In the genomic region with DNA sequence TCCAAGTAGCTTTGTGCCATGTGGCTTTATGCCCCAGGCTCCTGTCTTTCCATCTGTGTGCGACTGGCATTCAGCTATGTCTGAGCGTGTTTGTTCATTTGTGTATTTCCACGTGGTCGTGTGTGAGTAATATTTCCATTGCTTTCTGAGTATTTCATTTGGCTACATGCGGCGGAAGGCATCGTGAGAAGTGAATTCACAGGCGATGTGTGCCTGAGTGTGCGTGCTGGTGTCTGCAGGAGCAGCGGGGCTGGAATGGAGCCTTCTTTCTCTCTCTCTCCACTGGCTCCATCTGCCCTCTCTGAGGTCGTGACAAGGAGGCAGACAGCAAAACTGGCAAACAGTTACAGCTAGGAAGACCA, we compare ENCODE assay signal across 9 mouse cellular contexts. TPM values are rescaled to one million over a fixed set of nuclear protein-coding genes. Genes with fewer than 3 reads are reported as not detected.
A peak's percentile ranks its signal among the peaks of the same experiment; 100 is the strongest.
DNase-seq lines count a peak whose midpoint lies in the region; ATAC-seq lines count a peak whose summit lies in the region.
"Had no signal": no experiment of that assay in that cellular context is flagged by ENCODE, and none has a peak within 500 bp of the region (broad histone marks: within the 10 kb centered on the region; RNA-seq: fewer than 3 reads in every experiment).

No protein-coding gene starts in this region.

- no peak overlapping the region for H3K9ac ChIP-seq in liver, embryonic 13.5 days
- H3K9ac ChIP-seq in embryonic facial prominence, embryonic 14.5 days (ENCODE audit: low read depth, low read length) = no peak overlapping the region
- no peak overlapping the region for H3K9ac ChIP-seq in intestine, embryonic 15.5 days
- H3K9ac ChIP-seq in neural tube, embryonic 15.5 days (replicated peaks) = peak overlapping the region; percentile 62

- ATAC-seq in liver, embryonic 13.5 days (ENCODE audit: low read depth) = no peak
- no peak for ATAC-seq in embryonic facial prominence, embryonic 14.5 days (ENCODE audit: low read depth)
- no peak for ATAC-seq in intestine, embryonic 15.5 days
- ATAC-seq in neural tube, embryonic 15.5 days (ENCODE audit: low FRiP score) = peak; percentile 25

- H3K27ac ChIP-seq in liver, embryonic 13.5 days = no peak overlapping the region
- H3K27ac ChIP-seq in embryonic facial prominence, embryonic 14.5 days (replicated peaks; ENCODE audit: low read depth, low read length) = no peak overlapping the region
- no peak overlapping the region for H3K27ac ChIP-seq in intestine, embryonic 15.5 days
- peak overlapping the region; percentile 95 for H3K27ac ChIP-seq in neural tube, embryonic 15.5 days (replicated peaks)

- no peak overlapping the region for H3K4me3 ChIP-seq in liver, embryonic 13.5 days (replicated peaks)
- peak overlapping the region; percentile 44 for H3K4me3 ChIP-seq in embryonic facial prominence, embryonic 14.5 days (ENCODE audit: low read depth, low read length)
- H3K4me3 ChIP-seq in intestine, embryonic 15.5 days (replicated peaks) = peak overlapping the region; percentile 47
- H3K4me3 ChIP-seq in neural tube, embryonic 15.5 days (replicated peaks) = peak overlapping the region; percentile 42

- H3K36me3 ChIP-seq in liver, embryonic 13.5 days = no peaks in the 10 kb centered on the region
- no peaks in the 10 kb centered on the region for H3K36me3 ChIP-seq in embryonic facial prominence, embryonic 14.5 days (ENCODE audit: control insufficient read depth, insufficient read depth, low read length)
- no peaks in the 10 kb centered on the region for H3K36me3 ChIP-seq in intestine, embryonic 15.5 days
- H3K36me3 ChIP-seq in neural tube, embryonic 15.5 days = no peaks in the 10 kb centered on the region

- WGBS in liver, embryonic 13.5 days (ENCODE audit: insufficient replicate concordance) = 12% methylated on average over 11 of the region's 11 CpGs
- 10% methylated on average over 11 of the region's 11 CpGs for WGBS in embryonic facial prominence, embryonic 14.5 days
- WGBS in intestine, embryonic 15.5 days = 12% methylated on average over 11 of the region's 11 CpGs
- WGBS in neural tube, embryonic 15.5 days = 5% methylated on average over 11 of the region's 11 CpGs

- peak overlapping the region; percentile 52; the same call in 1 of the 2 replicates for H3K4me2 ChIP-seq in liver, embryonic 13.5 days
- H3K4me2 ChIP-seq in embryonic facial prominence, embryonic 14.5 days (ENCODE audit: low read depth, low read length) = peak overlapping the region; percentile 95
- peak overlapping the region; percentile 93 for H3K4me2 ChIP-seq in intestine, embryonic 15.5 days (replicated peaks)
- H3K4me2 ChIP-seq in neural tube, embryonic 15.5 days = peak overlapping the region; percentile 87

- DNase-seq in liver, embryonic 13.5 days = no peak
- DNase-seq in liver = no peak
- DNase-seq in embryonic facial prominence, embryonic 14.5 days (ENCODE audit: low spot score) = no peak
- no peak for DNase-seq in urinary bladder, postnatal 4 days (ENCODE audit: low spot score in 2 of 2)
- DNase-seq in cerebellum, postnatal 10 days = no peak
- DNase-seq in ovary, postnatal 36 days (ENCODE audit: low spot score) = no peak
- DNase-seq: thymus, postnatal 36 days had no signal

- peaks cover 97% of the 10 kb centered on the region for H3K27me3 ChIP-seq in liver, embryonic 13.5 days
- peaks cover 86% of the 10 kb centered on the region for H3K27me3 ChIP-seq in embryonic facial prominence, embryonic 14.5 days (replicated peaks; ENCODE audit: control insufficient read depth, insufficient read depth, low read length)
- H3K27me3 ChIP-seq in intestine, embryonic 15.5 days (replicated peaks) = peaks cover 84% of the 10 kb centered on the region
- peaks cover 33% of the 10 kb centered on the region for H3K27me3 ChIP-seq in neural tube, embryonic 15.5 days (replicated peaks)

- H3K9me3 ChIP-seq in liver, embryonic 13.5 days (replicated peaks) = no peaks in the 10 kb centered on the region
- no peaks in the 10 kb centered on the region for H3K9me3 ChIP-seq in embryonic facial prominence, embryonic 14.5 days (ENCODE audit: control insufficient read depth, low read length)
- no peaks in the 10 kb centered on the region for H3K9me3 ChIP-seq in intestine, embryonic 15.5 days
- H3K9me3 ChIP-seq in neural tube, embryonic 15.5 days (replicated peaks) = no peaks in the 10 kb centered on the region

- no peaks in the 10 kb centered on the region for H3K4me1 ChIP-seq in liver, embryonic 13.5 days (replicated peaks)
- 0 out of 2 replicates have a peak, but pooled peaks cover 2% of the 10 kb centered on the region for H3K4me1 ChIP-seq in embryonic facial prominence, embryonic 14.5 days (ENCODE audit: control insufficient read depth, insufficient read depth, low read length)
- H3K4me1 ChIP-seq in intestine, embryonic 15.5 days (replicated peaks) = peaks cover 12% of the 10 kb centered on the region
- H3K4me1 ChIP-seq in neural tube, embryonic 15.5 days = peaks cover 75% of the 10 kb centered on the region

RNA-seq across cellular contexts. Expression of gene Calcoco1, which starts 24.1 kb away (rescaled TPM):
- 9.0 and 11.3 TPM in 2 replicates for polyA plus RNA-seq in liver, embryonic 13.5 days (2015; fragmentation: Nextera tagmentation; extraction: Ambion mirVana)
- 51.1 and 51.9 TPM in 2 replicates for polyA plus RNA-seq in embryonic facial prominence, embryonic 14.5 days (2014; fragmentation: Nextera tagmentation; extraction: Ambion mirVana)
- 27.7 and 28.5 TPM in 2 replicates for polyA plus RNA-seq in intestine, embryonic 15.5 days (2015; fragmentation: Nextera tagmentation; extraction: Ambion mirVana)
- 28.3 and 41.6 TPM in 2 replicates for polyA plus RNA-seq in neural tube, embryonic 15.5 days (2015; fragmentation: Nextera tagmentation; extraction: Ambion mirVana)
